In the genomic region with DNA sequence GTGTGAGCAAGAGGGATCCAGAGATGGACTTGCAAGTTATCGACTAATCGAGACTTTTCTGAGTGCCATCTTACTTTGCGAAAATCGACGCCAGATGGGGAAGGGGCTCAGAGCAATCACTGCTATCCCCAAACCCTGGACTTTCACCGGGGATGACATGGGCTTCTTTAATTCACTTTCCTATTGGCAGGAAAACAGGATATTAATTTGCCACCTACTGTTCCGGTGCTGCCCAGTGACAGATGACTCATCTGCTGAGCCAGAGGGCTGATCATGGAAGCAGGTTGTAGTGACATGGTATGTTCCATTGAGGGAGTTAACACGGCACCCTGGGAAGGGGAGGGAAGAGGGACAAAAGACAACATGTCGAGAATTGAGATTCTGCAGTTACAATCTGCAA, we compare ENCODE assay signal across 14 mouse cellular contexts. TPM values are rescaled to one million over a fixed set of nuclear protein-coding genes. Genes with fewer than 3 reads are reported as not detected.
"Had no signal": no experiment of that assay in that cellular context is flagged by ENCODE, and none has a peak within 500 bp of the region (broad histone marks: within the 10 kb centered on the region; RNA-seq: fewer than 3 reads in every experiment).

No protein-coding gene starts in this region.

- DNase-seq: kidney, postnatal 10 days; kidney, postnatal 4 days; lung, embryonic 14.5 days; lung, postnatal 10 days; lung, postnatal 4 days; midbrain, embryonic 14.5 days; right cerebral cortex, adult 18-20 months; right cerebral cortex, postnatal 25 days; thymus, postnatal 14 days had no signal

- H3K9me3 ChIP-seq: limb, embryonic 15.5 days; liver, embryonic 12.5 days; midbrain, embryonic 10.5 days had no signal

- ATAC-seq: liver, embryonic 12.5 days had no signal

- H3K4me3 ChIP-seq: layer of hippocampus, adult 2 months; limb, embryonic 15.5 days; liver, embryonic 12.5 days; midbrain, embryonic 10.5 days had no signal

- H3K9ac ChIP-seq: limb, embryonic 15.5 days; liver, embryonic 12.5 days; lung, embryonic 14.5 days had no signal

- H3K4me1 ChIP-seq: limb, embryonic 15.5 days; liver, embryonic 12.5 days; midbrain, embryonic 10.5 days had no signal

- H3K4me2 ChIP-seq: limb, embryonic 15.5 days; liver, embryonic 12.5 days; lung, embryonic 14.5 days had no signal

- H3K27ac ChIP-seq: layer of hippocampus, adult 2 months; limb, embryonic 15.5 days; liver, embryonic 12.5 days; midbrain, embryonic 10.5 days had no signal

- H3K27me3 ChIP-seq: limb, embryonic 15.5 days; liver, embryonic 12.5 days had no signal

RNA-seq across cellular contexts. Expression of a gene that starts 33.8 kb away (rescaled TPM):
- total RNA-seq: layer of hippocampus, adult 2 months; megakaryocyte, adult 5-6 weeks had no signal
- polyA plus RNA-seq: midbrain, embryonic 14.5 days had no signal
